36 mouse cellular contexts compared by ENCODE assay signal in the genomic region with DNA sequence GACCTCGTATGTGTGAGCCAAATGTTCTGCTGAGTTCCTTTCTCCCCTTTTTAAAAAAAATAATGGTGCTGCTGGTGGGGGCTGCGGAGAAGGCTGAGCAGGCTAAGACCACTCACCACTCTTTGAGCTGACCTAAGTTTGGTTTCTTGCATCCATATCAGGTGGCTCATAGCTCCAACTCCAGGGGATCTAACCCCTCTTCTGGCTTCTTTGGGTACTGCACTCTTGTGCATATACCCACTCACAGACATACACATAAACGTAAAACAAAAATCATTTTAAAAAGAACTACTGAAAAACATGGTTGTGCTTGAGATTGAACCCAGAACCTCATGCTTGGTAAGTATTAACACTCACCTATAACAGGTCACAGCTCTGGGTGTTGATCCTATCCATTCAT. TPM values are rescaled to one million over a fixed set of nuclear protein-coding genes. Genes with fewer than 3 reads are reported as not detected.
DNase-seq lines count a peak whose midpoint lies in the region; ATAC-seq and TF ChIP-seq lines count a peak whose summit lies in the region.
"Had no signal": no experiment of that assay in that cellular context is flagged by ENCODE, and none has a peak within 500 bp of the region (broad histone marks: within the 10 kb centered on the region; RNA-seq: fewer than 3 reads in every experiment).

No protein-coding gene starts in this region.

- no peak overlapping the region for H3K4me3 ChIP-seq in intestine, postnatal 0 days (ENCODE audit: low read depth, low read length)
- no peak overlapping the region for H3K4me3 ChIP-seq in intestine, embryonic 16.5 days (ENCODE audit: low read length)
- no peak overlapping the region for H3K4me3 ChIP-seq in liver, embryonic 14.5 days (ENCODE audit: insufficient read depth in 1 of 2, low read depth in 2 of 2, low read length in 2 of 2)
- no peak overlapping the region for H3K4me3 ChIP-seq in forebrain, postnatal 0 days (ENCODE audit: low read depth, low read length)
- H3K4me3 ChIP-seq: embryonic facial prominence, embryonic 13.5 days; hindbrain, embryonic 13.5 days; left cerebral cortex, adult 2 months; limb, embryonic 13.5 days; midbrain, embryonic 12.5 days; neural tube, embryonic 13.5 days had no signal

- no peak overlapping the region for H3K27ac ChIP-seq in intestine, postnatal 0 days (ENCODE audit: low read depth, low read length)
- no peak overlapping the region for H3K27ac ChIP-seq in intestine, embryonic 16.5 days (ENCODE audit: low read length)
- no peak overlapping the region for H3K27ac ChIP-seq in liver, embryonic 14.5 days
- H3K27ac ChIP-seq in forebrain, postnatal 0 days (ENCODE audit: low read depth, low read length): no peak overlapping the region
- H3K27ac ChIP-seq: embryonic facial prominence, embryonic 13.5 days; hindbrain, embryonic 13.5 days; left cerebral cortex, adult 2 months; limb, embryonic 13.5 days; midbrain, embryonic 12.5 days; neural tube, embryonic 13.5 days had no signal

- no peak for TF ChIP-seq EP300 in liver, embryonic 14.5 days (IDR thresholded peaks at IDR 0.05; ENCODE audit: low read depth)

- no peak for ATAC-seq in intestine, postnatal 0 days
- ATAC-seq in intestine, embryonic 16.5 days: no peak
- ATAC-seq in liver, embryonic 14.5 days (ENCODE audit: insufficient read depth): no peak
- no peak for ATAC-seq in forebrain, postnatal 0 days
- ATAC-seq: CD4-positive, CD25-positive, alpha-beta regulatory T cell, adult 4 months; forebrain, embryonic 16.5 days; inflammation-experienced regulatory T-cells, adult 6 months had no signal

- TF ChIP-seq POLR2A in brain, embryonic 14.5 days (IDR thresholded peaks at IDR 0.05; ENCODE audit: borderline replicate concordance, extremely low read depth, insufficient read depth, insufficient read length, poor library complexity, severe bottlenecking): no peak

- H3K9me3 ChIP-seq in intestine, postnatal 0 days (ENCODE audit: control insufficient read depth): no peaks in the 10 kb centered on the region
- H3K9me3 ChIP-seq in intestine, embryonic 16.5 days (ENCODE audit: control insufficient read depth, low read length): 0 out of 2 replicates have a peak, but pooled peaks cover 3% of the 10 kb centered on the region
- peaks cover 3% of the 10 kb centered on the region; the same call in 1 of the 2 replicates for H3K9me3 ChIP-seq in liver, embryonic 14.5 days (ENCODE audit: control insufficient read depth, low read length)
- 0 out of 2 replicates have a peak, but pooled peaks cover 3% of the 10 kb centered on the region for H3K9me3 ChIP-seq in forebrain, postnatal 0 days (ENCODE audit: low read length)

- H3K36me3 ChIP-seq in intestine, postnatal 0 days (ENCODE audit: control insufficient read depth, insufficient read depth): peaks cover 68% of the 10 kb centered on the region
- H3K36me3 ChIP-seq in intestine, embryonic 16.5 days (ENCODE audit: control insufficient read depth, insufficient read depth, low read length): peaks cover 34% of the 10 kb centered on the region
- peaks cover 20% of the 10 kb centered on the region for H3K36me3 ChIP-seq in liver, embryonic 14.5 days (replicated peaks; ENCODE audit: control insufficient read depth, insufficient read depth, low read depth)
- H3K36me3 ChIP-seq in forebrain, postnatal 0 days (ENCODE audit: insufficient read depth): peaks cover 55% of the 10 kb centered on the region

- DNase-seq in liver, embryonic 14.5 days (ENCODE audit: low read depth in 3 of 3, low spot score in 3 of 3): no peak
- no peak for DNase-seq in liver
- DNase-seq in ES-CJ7 (ENCODE audit: low read depth, low spot score): peak; percentile 35
- no peak for DNase-seq in brain, embryonic 14.5 days (ENCODE audit: low read depth)
- DNase-seq in forebrain, postnatal 0 days: no peak
- DNase-seq: adrenal gland, postnatal 10 days; cerebellum, adult 11 months; cerebellum, adult 9-10 months; gastrocnemius, postnatal 14 days; heart, postnatal 4 days; kidney, adult 8-10 months; kidney, postnatal 14 days; lung, adult 18-20 months; right cerebral cortex, postnatal 4 days; thymus, adult 2 months; thymus, postnatal 36 days had no signal

- H3K27me3 ChIP-seq in intestine, postnatal 0 days (replicated peaks; ENCODE audit: control insufficient read depth, insufficient read depth, low read length): no peaks in the 10 kb centered on the region
- H3K27me3 ChIP-seq in intestine, embryonic 16.5 days (replicated peaks; ENCODE audit: control insufficient read depth, insufficient read depth, low read length): no peaks in the 10 kb centered on the region
- no peaks in the 10 kb centered on the region for H3K27me3 ChIP-seq in liver, embryonic 14.5 days (ENCODE audit: control insufficient read depth, insufficient read depth, low read length)
- no peaks in the 10 kb centered on the region for H3K27me3 ChIP-seq in forebrain, postnatal 0 days (ENCODE audit: insufficient read depth, low read length)
- H3K27me3 ChIP-seq: embryonic facial prominence, embryonic 13.5 days; hindbrain, embryonic 13.5 days; limb, embryonic 13.5 days; midbrain, embryonic 12.5 days; neural tube, embryonic 13.5 days had no signal

- peak; percentile 32 for TF ChIP-seq CTCF in intestine, postnatal 0 days (IDR thresholded peaks at IDR 0.05; ENCODE audit: low read depth)
- TF ChIP-seq CTCF in liver, embryonic 14.5 days (IDR thresholded peaks at IDR 0.05; ENCODE audit: low read depth): 0 out of 2 replicates have a peak, but pooled peaks have one; percentile 5
- peak; percentile 22; the same call in 1 of the 2 replicates for TF ChIP-seq CTCF in brain, embryonic 14.5 days (IDR thresholded peaks at IDR 0.05; ENCODE audit: borderline replicate concordance, extremely low read depth, insufficient read depth, insufficient read length)
- TF ChIP-seq CTCF in forebrain, postnatal 0 days (IDR thresholded peaks at IDR 0.05; ENCODE audit: low read depth): no peak

- no peaks in the 10 kb centered on the region for H3K4me1 ChIP-seq in intestine, postnatal 0 days (replicated peaks; ENCODE audit: control insufficient read depth, insufficient read depth, low read length)
- no peaks in the 10 kb centered on the region for H3K4me1 ChIP-seq in intestine, embryonic 16.5 days (ENCODE audit: control insufficient read depth, insufficient read depth, low read length)
- H3K4me1 ChIP-seq in liver, embryonic 14.5 days (replicated peaks; ENCODE audit: control insufficient read depth in 2 of 2, insufficient read depth in 2 of 2, low read length in 1 of 2): no peaks in the 10 kb centered on the region
- no peaks in the 10 kb centered on the region for H3K4me1 ChIP-seq in forebrain, postnatal 0 days (ENCODE audit: insufficient read depth)
- H3K4me1 ChIP-seq: embryonic facial prominence, embryonic 13.5 days; hindbrain, embryonic 13.5 days; limb, embryonic 13.5 days; midbrain, embryonic 12.5 days; neural tube, embryonic 13.5 days had no signal

- H3K4me2 ChIP-seq in intestine, postnatal 0 days (replicated peaks; ENCODE audit: low read depth): no peak overlapping the region
- no peak overlapping the region for H3K4me2 ChIP-seq in intestine, embryonic 16.5 days (ENCODE audit: low read depth, low read length)
- H3K4me2 ChIP-seq in liver, embryonic 14.5 days (ENCODE audit: low read depth): no peak overlapping the region
- no peak overlapping the region for H3K4me2 ChIP-seq in forebrain, postnatal 0 days (ENCODE audit: low read depth)
- H3K4me2 ChIP-seq: embryonic facial prominence, embryonic 13.5 days; heart, embryonic 11.5 days; hindbrain, embryonic 13.5 days; limb, embryonic 13.5 days; midbrain, embryonic 12.5 days; neural tube, embryonic 13.5 days had no signal

- WGBS in intestine, postnatal 0 days: 98% methylated on average over 3 of the region's 3 CpGs
- 98% methylated on average over 3 of the region's 3 CpGs for WGBS in intestine, embryonic 16.5 days
- 77% methylated on average over 3 of the region's 3 CpGs for WGBS in liver, embryonic 14.5 days (ENCODE audit: insufficient replicate concordance)
- WGBS in forebrain, postnatal 0 days: over 99% methylated on average over 3 of the region's 3 CpGs

- H3K9ac ChIP-seq in intestine, postnatal 0 days (ENCODE audit: low read depth, low read length): no peak overlapping the region
- no peak overlapping the region for H3K9ac ChIP-seq in intestine, embryonic 16.5 days (ENCODE audit: low read depth, low read length)
- H3K9ac ChIP-seq in liver, embryonic 14.5 days (replicated peaks): no peak overlapping the region
- H3K9ac ChIP-seq in forebrain, postnatal 0 days: no peak overlapping the region
- H3K9ac ChIP-seq: embryonic facial prominence, embryonic 13.5 days; hindbrain, embryonic 13.5 days; limb, embryonic 13.5 days; midbrain, embryonic 12.5 days; neural tube, embryonic 13.5 days had no signal

RNA-seq across cellular contexts. Expression of gene Pigt, which starts 7.6 kb away (rescaled TPM):
- polyA plus RNA-seq in intestine, postnatal 0 days (2015; fragmentation: Nextera tagmentation; extraction: Ambion mirVana): 75.8 and 83.0 TPM in 2 replicates
- polyA plus RNA-seq in intestine, embryonic 16.5 days (2015; fragmentation: Nextera tagmentation; extraction: Ambion mirVana): 59.1 and 61.4 TPM in 2 replicates
- 21.7 and 26.5 TPM in 2 replicates for polyA plus RNA-seq in liver, embryonic 14.5 days (2012; rRNA removed)
- 25.6 and 28.5 TPM in 2 replicates for polyA plus RNA-seq in liver, embryonic 14.5 days (2014; fragmentation: Nextera tagmentation; extraction: Ambion mirVana)
- polyA plus RNA-seq in brain, embryonic 14.5 days (2012; rRNA removed): 109 and 155 TPM in 2 replicates
- 47.6 and 77.6 TPM in 2 replicates for total RNA-seq in forebrain, postnatal 0 days (2014; rRNA removed)
- polyA plus RNA-seq in forebrain, postnatal 0 days (2015; fragmentation: Nextera tagmentation; extraction: Ambion mirVana): 91.0 and 93.8 TPM in 2 replicates

RNA-seq across cellular contexts. Expression of gene Dbndd2, which starts 19.0 kb away (rescaled TPM):
- 15.9 and 18.8 TPM in 2 replicates for polyA plus RNA-seq in intestine, postnatal 0 days (2015; fragmentation: Nextera tagmentation; extraction: Ambion mirVana)
- polyA plus RNA-seq in intestine, embryonic 16.5 days (2015; fragmentation: Nextera tagmentation; extraction: Ambion mirVana): 16.0 and 16.4 TPM in 2 replicates
- polyA plus RNA-seq in liver, embryonic 14.5 days (2012; rRNA removed): 4.0 and 5.8 TPM in 2 replicates
- 1.4 and 4.0 TPM in 2 replicates for polyA plus RNA-seq in liver, embryonic 14.5 days (2014; fragmentation: Nextera tagmentation; extraction: Ambion mirVana)
- 11.4 and 13.1 TPM in 2 replicates for polyA plus RNA-seq in brain, embryonic 14.5 days (2012; rRNA removed)
- total RNA-seq in forebrain, postnatal 0 days (2014; rRNA removed): 21.7 and 23.9 TPM in 2 replicates
- polyA plus RNA-seq in forebrain, postnatal 0 days (2015; fragmentation: Nextera tagmentation; extraction: Ambion mirVana): 10.9 and 17.6 TPM in 2 replicates

RNA-seq across cellular contexts. Expression of gene Trp53tg5, which starts 31.4 kb away (rescaled TPM):
- polyA plus RNA-seq in intestine, postnatal 0 days (2015; fragmentation: Nextera tagmentation; extraction: Ambion mirVana): not detected in 2 replicates
- polyA plus RNA-seq in intestine, embryonic 16.5 days (2015; fragmentation: Nextera tagmentation; extraction: Ambion mirVana): not detected in 2 replicates
- polyA plus RNA-seq in liver, embryonic 14.5 days (2012; rRNA removed): not detected in 2 replicates
- polyA plus RNA-seq in liver, embryonic 14.5 days (2014; fragmentation: Nextera tagmentation; extraction: Ambion mirVana): not detected in 2 replicates
- not detected in 2 replicates for polyA plus RNA-seq in brain, embryonic 14.5 days (2012; rRNA removed)
- not detected in 2 replicates for total RNA-seq in forebrain, postnatal 0 days (2014; rRNA removed)
- not detected in 2 replicates for polyA plus RNA-seq in forebrain, postnatal 0 days (2015; fragmentation: Nextera tagmentation; extraction: Ambion mirVana)
- total RNA-seq: adrenal gland, postnatal 10 days; gastrocnemius, postnatal 14 days; granulocyte monocyte progenitor cell, adult 5-6 weeks; heart, postnatal 4 days; layer of hippocampus, postnatal 10 days; left cerebral cortex, adult 2 months; left cerebral cortex, postnatal 25 days; megakaryocyte, adult 5-6 weeks had no signal
- polyA plus RNA-seq: CD4-positive, CD25-positive, alpha-beta regulatory T cell, adult 4 months; embryonic facial prominence, embryonic 13.5 days; forebrain, embryonic 11.5 days; forebrain, embryonic 16.5 days; heart, embryonic 11.5 days; heart, embryonic 16.5 days; inflammation-experienced regulatory T-cells, adult 6 months; limb, embryonic 13.5 days; neural tube, embryonic 13.5 days; spleen, adult 2 months; thymus, adult 2 months had no signal

RNA-seq across cellular contexts. Expression of gene Gm20458, which starts 44.2 kb away (rescaled TPM):
- polyA plus RNA-seq in intestine, postnatal 0 days (2015; fragmentation: Nextera tagmentation; extraction: Ambion mirVana): 21.4 and 29.1 TPM in 2 replicates
- polyA plus RNA-seq in intestine, embryonic 16.5 days (2015; fragmentation: Nextera tagmentation; extraction: Ambion mirVana): 9.8 and 11.9 TPM in 2 replicates
- 0.13 and 1.7 TPM in 2 replicates for polyA plus RNA-seq in liver, embryonic 14.5 days (2012; rRNA removed)
- polyA plus RNA-seq in liver, embryonic 14.5 days (2014; fragmentation: Nextera tagmentation; extraction: Ambion mirVana): 1.9 and 5.9 TPM in 2 replicates
- 8.0 and 10.2 TPM in 2 replicates for polyA plus RNA-seq in brain, embryonic 14.5 days (2012; rRNA removed)
- 3.6 and 10.5 TPM in 2 replicates for total RNA-seq in forebrain, postnatal 0 days (2014; rRNA removed)
- polyA plus RNA-seq in forebrain, postnatal 0 days (2015; fragmentation: Nextera tagmentation; extraction: Ambion mirVana): 10.0 and 10.7 TPM in 2 replicates
- total RNA-seq: ES-E14; granulocyte monocyte progenitor cell, adult 5-6 weeks; megakaryocyte, adult 5-6 weeks had no signal
- polyA plus RNA-seq: CD4-positive, CD25-positive, alpha-beta regulatory T cell, adult 4 months had no signal

RNA-seq across cellular contexts. Expression of gene Sys1, which starts 48.2 kb away (rescaled TPM):
- polyA plus RNA-seq in intestine, postnatal 0 days (2015; fragmentation: Nextera tagmentation; extraction: Ambion mirVana): 58.7 and 62.3 TPM in 2 replicates
- 54.0 and 56.4 TPM in 2 replicates for polyA plus RNA-seq in intestine, embryonic 16.5 days (2015; fragmentation: Nextera tagmentation; extraction: Ambion mirVana)
- polyA plus RNA-seq in liver, embryonic 14.5 days (2012; rRNA removed): 15.9 and 20.6 TPM in 2 replicates
- polyA plus RNA-seq in liver, embryonic 14.5 days (2014; fragmentation: Nextera tagmentation; extraction: Ambion mirVana): 30.7 TPM in 2 replicates
- polyA plus RNA-seq in brain, embryonic 14.5 days (2012; rRNA removed): 69.6 and 82.0 TPM in 2 replicates
- total RNA-seq in forebrain, postnatal 0 days (2014; rRNA removed): 88.0 and 167 TPM in 2 replicates
- 105 and 110 TPM in 2 replicates for polyA plus RNA-seq in forebrain, postnatal 0 days (2015; fragmentation: Nextera tagmentation; extraction: Ambion mirVana)
